Mouse (Mus musculus) stomach, postnatal 0 days (tissue): ENCODE results near the gene Eps8.

Experiments
- CTCF ChIP-seq: IDR thresholded peaks from 2 replicates; pipeline ENCODE4 v1.5.1; 2016; ENCODE audit warnings: antibody characterized with exemption, low read depth, mild to moderate bottlenecking, moderate library complexity
- EP300 ChIP-seq: optimal IDR thresholded peaks from 2 replicates; pipeline ENCODE3; 2016; ENCODE audit warnings: antibody characterized with exemption

GRCm38 (mm10) chr6:137497208-137497835 lies 157.4 kb downstream of the Eps8 start:
- TF ChIP-seq CTCF (no peak), EP300 (no peak)
